In genomic region chr7:79507756-79508155, GRCm38 (mm10) we compare ENCODE assay signal across 13 mouse cellular contexts. TPM values are rescaled to one million over a fixed set of nuclear protein-coding genes. Genes with fewer than 3 reads are reported as not detected.
DNase-seq lines count a peak whose midpoint lies in the region; ATAC-seq lines count a peak whose summit lies in the region.
"Had no signal": no experiment of that assay in that cellular context is flagged by ENCODE, and none has a peak within 500 bp of the region (broad histone marks: within the 10 kb centered on the region; RNA-seq: fewer than 3 reads in every experiment).

No protein-coding gene starts in this region.

- peaks cover 8% of the 10 kb centered on the region; the same call in 1 of the 2 replicates for H3K4me1 ChIP-seq in embryonic facial prominence, embryonic 14.5 days (ENCODE audit: control insufficient read depth, insufficient read depth, low read length)
- peaks cover 52% of the 10 kb centered on the region for H3K4me1 ChIP-seq in hindbrain, embryonic 12.5 days
- peaks cover 78% of the 10 kb centered on the region for H3K4me1 ChIP-seq in midbrain, embryonic 15.5 days

- no peaks in the 10 kb centered on the region for H3K9me3 ChIP-seq in embryonic facial prominence, embryonic 14.5 days (ENCODE audit: control insufficient read depth, low read length)
- no peaks in the 10 kb centered on the region for H3K9me3 ChIP-seq in hindbrain, embryonic 12.5 days (replicated peaks)
- no peaks in the 10 kb centered on the region for H3K9me3 ChIP-seq in midbrain, embryonic 15.5 days

- no peak overlapping the region for H3K4me3 ChIP-seq in embryonic facial prominence, embryonic 14.5 days (ENCODE audit: low read depth, low read length)
- peak overlapping the region; percentile 84 for H3K4me3 ChIP-seq in hindbrain, embryonic 12.5 days
- H3K4me3 ChIP-seq in midbrain, embryonic 15.5 days: peak overlapping the region; percentile 79

- intact Hi-C loops in heart, postnatal 10 days (cut with DNase I): no loop called here

- H3K27me3 ChIP-seq in embryonic facial prominence, embryonic 14.5 days (replicated peaks; ENCODE audit: control insufficient read depth, insufficient read depth, low read length): peaks cover 100% of the 10 kb centered on the region
- peaks cover 77% of the 10 kb centered on the region for H3K27me3 ChIP-seq in hindbrain, embryonic 12.5 days
- H3K27me3 ChIP-seq in midbrain, embryonic 15.5 days (replicated peaks): peaks cover 12% of the 10 kb centered on the region; the same call in 1 of the 2 replicates

- 10% methylated on average over 1 of the region's 1 CpGs for WGBS in embryonic facial prominence, embryonic 14.5 days
- 5% methylated on average over 1 of the region's 1 CpGs for WGBS in hindbrain, embryonic 12.5 days
- WGBS in midbrain, embryonic 15.5 days: 15% methylated on average over 1 of the region's 1 CpGs

- ATAC-seq in embryonic facial prominence, embryonic 14.5 days (ENCODE audit: low read depth): no peak
- no peak for ATAC-seq in hindbrain, embryonic 12.5 days (ENCODE audit: low FRiP score)
- no peak for ATAC-seq in midbrain, embryonic 15.5 days (replicated peaks)
- ATAC-seq: lung, postnatal 0 days had no signal

- no peaks in the 10 kb centered on the region for H3K36me3 ChIP-seq in embryonic facial prominence, embryonic 14.5 days (ENCODE audit: control insufficient read depth, insufficient read depth, low read length)
- H3K36me3 ChIP-seq in hindbrain, embryonic 12.5 days: peaks cover 26% of the 10 kb centered on the region
- H3K36me3 ChIP-seq in midbrain, embryonic 15.5 days (replicated peaks): no peaks in the 10 kb centered on the region

- H3K27ac ChIP-seq in embryonic facial prominence, embryonic 14.5 days (replicated peaks; ENCODE audit: low read depth, low read length): no peak overlapping the region
- peak overlapping the region; percentile 98 for H3K27ac ChIP-seq in hindbrain, embryonic 12.5 days
- H3K27ac ChIP-seq in midbrain, embryonic 15.5 days: peak overlapping the region; percentile 89

- DNase-seq in cerebellum, adult 11 months: peak; percentile 11
- no peak for DNase-seq in cerebellum, postnatal 14 days
- DNase-seq in embryonic facial prominence, embryonic 14.5 days (ENCODE audit: low spot score): no peak
- DNase-seq in spleen, postnatal 4 days (ENCODE audit: low spot score in 2 of 2): no peak
- no peak for DNase-seq in lung, adult 18-20 months
- DNase-seq in heart, postnatal 10 days: no peak
- DNase-seq: adrenal gland, adult 2 months; heart, adult 11 months; kidney, adult 2 months; thymus, adult 2 months had no signal

- H3K9ac ChIP-seq in embryonic facial prominence, embryonic 14.5 days (ENCODE audit: low read depth, low read length): no peak overlapping the region
- H3K9ac ChIP-seq in hindbrain, embryonic 12.5 days: peak overlapping the region; percentile 98
- H3K9ac ChIP-seq in midbrain, embryonic 15.5 days: peak overlapping the region; percentile 73

- H3K4me2 ChIP-seq in embryonic facial prominence, embryonic 14.5 days (ENCODE audit: low read depth, low read length): peak overlapping the region; percentile 53; the same call in 1 of the 2 replicates
- H3K4me2 ChIP-seq in hindbrain, embryonic 12.5 days (replicated peaks): peak overlapping the region; percentile 84
- H3K4me2 ChIP-seq in midbrain, embryonic 15.5 days: peak overlapping the region; percentile 73

RNA-seq across cellular contexts. Expression of gene Polg, which starts 41.6 kb away (rescaled TPM):
- 33.3 and 38.7 TPM in 2 replicates for polyA plus RNA-seq in embryonic facial prominence, embryonic 14.5 days (2014; fragmentation: Nextera tagmentation; extraction: Ambion mirVana)
- polyA plus RNA-seq in hindbrain, embryonic 12.5 days (2016; fragmentation: Nextera tagmentation; extraction: Ambion mirVana): 40.1 and 42.0 TPM in 2 replicates
- polyA plus RNA-seq in midbrain, embryonic 15.5 days (2015; fragmentation: Nextera tagmentation; extraction: Ambion mirVana): 22.7 and 27.0 TPM in 2 replicates
- 10 to 100 TPM; 54.5 to 64.5 TPM for total RNA-seq in heart, postnatal 10 days (2021)
